ENCODE assay signal across 8 mouse cellular contexts in genomic region chr13:54227916-54228483, GRCm38 (mm10). TPM values are rescaled to one million over a fixed set of nuclear protein-coding genes. Genes with fewer than 3 reads are reported as not detected.
DNase-seq lines count a peak whose midpoint lies in the region; ATAC-seq and TF ChIP-seq lines count a peak whose summit lies in the region.

No protein-coding gene starts in this region.

- H3K4me3 ChIP-seq in midbrain, embryonic 10.5 days = no peak overlapping the region
- no peak overlapping the region for H3K4me3 ChIP-seq in midbrain, embryonic 16.5 days (ENCODE audit: low read depth, low read length)
- H3K4me3 ChIP-seq in embryonic fibroblast, embryonic 13.5 days (ENCODE audit: insufficient read depth, low read length) = no peak overlapping the region

- ATAC-seq in midbrain, embryonic 16.5 days = no peak
- ATAC-seq in megakaryocyte progenitor cell, adult 5-6 weeks (replicated peaks; ENCODE audit: poor library complexity) = peak; percentile 68

- H3K27me3 ChIP-seq in midbrain, embryonic 10.5 days (ENCODE audit: low read depth, poor library complexity, severe bottlenecking) = peaks cover 6% of the 10 kb centered on the region
- no peaks in the 10 kb centered on the region for H3K27me3 ChIP-seq in midbrain, embryonic 16.5 days (ENCODE audit: control insufficient read depth, insufficient read depth, low read depth, low read length)

- TF ChIP-seq CTCF in embryonic fibroblast, embryonic 13.5 days (IDR thresholded peaks at IDR 0.05; ENCODE audit: borderline replicate concordance, insufficient read depth, low read length) = 0 out of 2 replicates have a peak, but pooled peaks have one; percentile 15

- H3K4me2 ChIP-seq in midbrain, embryonic 16.5 days (ENCODE audit: low read length) = no peak overlapping the region

- H3K4me1 ChIP-seq in midbrain, embryonic 10.5 days = peaks cover 13% of the 10 kb centered on the region
- H3K4me1 ChIP-seq in midbrain, embryonic 16.5 days (ENCODE audit: control insufficient read depth, insufficient read depth, low read length) = no peaks in the 10 kb centered on the region; the same call in 1 of the 2 replicates
- no peaks in the 10 kb centered on the region for H3K4me1 ChIP-seq in embryonic fibroblast, embryonic 13.5 days (ENCODE audit: control insufficient read depth, insufficient read depth, low read length)

- H3K27ac ChIP-seq in midbrain, embryonic 10.5 days (replicated peaks) = 0 out of 2 replicates have a peak overlapping the region, but pooled peaks have one; percentile 9
- no peak overlapping the region for H3K27ac ChIP-seq in midbrain, embryonic 16.5 days (ENCODE audit: low read length)
- no peak overlapping the region for H3K27ac ChIP-seq in embryonic fibroblast, embryonic 13.5 days (ENCODE audit: insufficient read depth, low read length)

- 26% methylated on average over 13 of the region's 13 CpGs for WGBS in midbrain, embryonic 10.5 days
- 29% methylated on average over 13 of the region's 13 CpGs for WGBS in midbrain, embryonic 16.5 days

- no peaks in the 10 kb centered on the region for H3K36me3 ChIP-seq in midbrain, embryonic 10.5 days
- H3K36me3 ChIP-seq in midbrain, embryonic 16.5 days (ENCODE audit: control insufficient read depth, insufficient read depth, low read length) = no peaks in the 10 kb centered on the region

- no peak for TF ChIP-seq POLR2A in embryonic fibroblast, embryonic 13.5 days (IDR thresholded peaks at IDR 0.05; ENCODE audit: low read depth, low read length)

- no peak overlapping the region for H3K9ac ChIP-seq in midbrain, embryonic 16.5 days (ENCODE audit: low read depth, low read length)

- intact Hi-C loops in heart, postnatal 10 days (cut with DNase I) = loop anchor here (1.0 to 10.0 kb wide), 3 partner anchors 51 to 443 kb away; no protein-coding TSS in a partner anchor

- no peaks in the 10 kb centered on the region for H3K9me3 ChIP-seq in midbrain, embryonic 10.5 days (replicated peaks)
- H3K9me3 ChIP-seq in midbrain, embryonic 16.5 days (replicated peaks; ENCODE audit: control insufficient read depth, low read length, poor library complexity, severe bottlenecking) = no peaks in the 10 kb centered on the region

- peak; percentile 58 for DNase-seq in midbrain, embryonic 10.5 days (ENCODE audit: low spot score)
- peak; percentile 27 to 65 for DNase-seq in adrenal gland, postnatal 36 days
- DNase-seq in heart, postnatal 10 days = peak; percentile 79 to 81
- peak; percentile 68 to 73 for DNase-seq in layer of hippocampus, postnatal 10 days (ENCODE audit: low spot score in 2 of 2)
- DNase-seq in testis, postnatal 14 days (ENCODE audit: low spot score) = peak; percentile 15

RNA-seq across cellular contexts. Expression of gene Hrh2, which starts 36.1 kb away (rescaled TPM):
- polyA plus RNA-seq in midbrain, embryonic 10.5 days (2016; fragmentation: Nextera tagmentation; extraction: Ambion mirVana) = 0.14 and 0.15 TPM in 2 replicates
- 1.1 and 1.2 TPM in 2 replicates for polyA plus RNA-seq in midbrain, embryonic 16.5 days (2015; fragmentation: Nextera tagmentation; extraction: Ambion mirVana)
- under 1 TPM; 0.13 TPM for total RNA-seq in adrenal gland, postnatal 36 days (2021)
- not detected in 2 replicates for polyA plus RNA-seq in embryonic fibroblast, embryonic 13.5 days (2011; ENCODE audit: insufficient read length, low read depth, missing spikeins)
- under 1 TPM; 0.12 TPM for total RNA-seq in heart, postnatal 10 days (2021)
- 1 to 10 TPM; 4.4 to 4.7 TPM for total RNA-seq in layer of hippocampus, postnatal 10 days (2021)
- 6.7 and 7.8 TPM in 2 replicates for total RNA-seq in megakaryocyte progenitor cell, adult 5-6 weeks (2015)
- total RNA-seq in megakaryocyte progenitor cell, adult 5-6 weeks (2017) = 2.8 and 4.1 TPM in 2 replicates

Comparison
In these comparisons a context has a peak if more than half of its experiments do, and no peak if none do; other contexts are left out.
1. DNase-seq: peak in every context shown above with its lines; median percentile 80 in heart, postnatal 10 days; 70 in layer of hippocampus, postnatal 10 days; 58 in midbrain, embryonic 10.5 days; 46 in adrenal gland, postnatal 36 days; 15 in testis, postnatal 14 days.